Mouse (Mus musculus) bone marrow, adult 2 months (tissue): ENCODE measurements around the gene Tgfbr3.

Experiments
- CTCF ChIP-seq: fragments of 200-500 bp; IDR thresholded peaks from 2 replicates; pipeline ENCODE4 v1.5.1; 2011; ENCODE audit warnings: low read length, control low read depth; ENCODE audit not compliant: control insufficient read depth, insufficient read depth
- POLR2A ChIP-seq: fragments of 200-500 bp; IDR thresholded peaks from 2 replicates; pipeline ENCODE4 v1.6.1; 2011; ENCODE audit warnings: low read depth, mild to moderate bottlenecking, control low read depth, low read length, borderline replicate concordance; ENCODE audit not compliant: control insufficient read depth

DNA sequence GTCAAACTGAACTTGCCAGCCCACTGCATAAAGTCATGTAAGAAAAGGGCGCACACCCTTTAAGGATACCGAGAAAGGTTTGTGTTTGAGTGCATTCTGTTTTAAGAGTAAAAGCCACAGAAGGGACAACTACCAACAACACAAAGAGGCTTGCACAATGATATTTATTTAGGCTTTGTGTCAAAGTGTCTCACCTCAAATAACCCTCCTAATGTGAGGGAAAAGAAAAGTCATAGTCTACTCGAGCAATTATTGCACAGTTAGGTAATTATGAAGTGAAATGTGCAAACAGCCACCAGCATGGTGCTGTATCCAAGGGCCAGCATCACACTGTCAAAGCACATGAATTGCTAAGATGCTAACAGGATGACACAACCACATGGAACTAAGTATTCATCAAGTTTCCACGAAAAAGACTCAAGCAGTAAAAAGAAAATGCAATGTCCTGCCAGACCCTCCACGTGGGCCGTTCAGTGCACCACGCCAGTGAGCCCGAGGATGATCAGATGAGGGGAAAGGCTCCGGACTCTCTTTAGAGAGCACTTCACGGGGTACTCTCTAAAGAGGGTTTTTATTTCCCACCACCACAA, 5.4 kb downstream of the Tgfbr3 start:
- TF ChIP-seq POLR2A (no peak), CTCF (no peak)
